Mouse (Mus musculus) liver, postnatal 0 days (tissue): ENCODE data around the gene Cckar. TPM values are rescaled to one million over a fixed set of nuclear protein-coding genes. Genes with fewer than 3 reads are reported as not detected.

Experiments
- ATAC-seq: fragments of 200-750 bp; cut with Nextera tagmentation; 2 replicates; pipeline ENCODE4 v1.8.0; 2017; ENCODE audit warnings: mild to moderate bottlenecking, moderate library complexity
- DNase-seq: peaks from one replicate; pipeline ENCODE4 v3.0.0-alpha.2; 2016
- H3K27ac ChIP-seq: fragments of 300-500 bp; sonication (generic); 2 replicates; pipeline ENCODE4 v1.5.1; 2014; ENCODE audit warnings: antibody characterized with exemption, moderate library complexity, mild to moderate bottlenecking, low read depth
- H3K27me3 ChIP-seq: fragments of 300-500 bp; sonication (generic); 2 replicates; pipeline ENCODE4 v1.6.1; 2014; ENCODE audit warnings: low read length, control low read depth, mixed read lengths; ENCODE audit not compliant: insufficient read depth
- H3K36me3 ChIP-seq: fragments of 300-500 bp; sonication (generic); replicated peaks from 2 replicates; pipeline ENCODE4 v1.6.1; 2014; ENCODE audit warnings: mild to moderate bottlenecking, control low read depth, low read length, moderate library complexity, mixed read lengths; ENCODE audit not compliant: insufficient read depth
- H3K4me1 ChIP-seq: fragments of 300-500 bp; sonication (generic); 2 replicates; pipeline ENCODE4 v1.6.1; 2014; ENCODE audit warnings: antibody characterized with exemption, mild to moderate bottlenecking, control low read depth; ENCODE audit not compliant: insufficient read depth
- H3K4me2 ChIP-seq: fragments of 300-500 bp; sonication (generic); 2 replicates; pipeline ENCODE4 v1.6.1; 2014; ENCODE audit warnings: low read depth, mild to moderate bottlenecking, low read length, moderate library complexity, mixed read lengths
- H3K4me3 ChIP-seq: fragments of 300-500 bp; sonication (generic); 2 replicates; pipeline ENCODE4 v1.5.1; 2014; ENCODE audit warnings: low read depth, low read length
- H3K9ac ChIP-seq: fragments of 300-500 bp; sonication (generic); replicated peaks from 2 replicates; pipeline ENCODE4 v1.6.1; 2014; ENCODE audit warnings: mild to moderate bottlenecking, moderate library complexity
- H3K9me3 ChIP-seq: fragments of 300-500 bp; sonication (generic); 2 replicates; pipeline ENCODE4 v1.6.1; 2016; ENCODE audit warnings: mild to moderate bottlenecking, control low read depth, low read length, mixed read lengths
- CTCF ChIP-seq: sonication (generic); IDR thresholded peaks from 2 replicates; pipeline ENCODE4 v1.5.1; 2016; ENCODE audit warnings: antibody characterized with exemption, low read depth
- EP300 ChIP-seq: IDR thresholded peaks from 2 replicates; pipeline ENCODE4 v1.6.1; 2016; ENCODE audit warnings: antibody characterized with exemption, low read depth, mild to moderate bottlenecking
- WGBS: fragments of 180-500 bp; shearing (Covaris S2); extraction: QIAGEN DNeasy Blood & Tissue Kit; methylation state at CpG from one replicate; pipeline ENCODE4 v1.1.7; 2014; ENCODE audit not compliant: insufficient replicate concordance; 5-methylcytosine and 5-hydroxymethylcytosine counted together
- polyA plus RNA-seq: library from polyadenylated mRNA; unstranded; fragments of >200 nt; fragmentation: Nextera tagmentation; extraction: Ambion mirVana; gene quantifications from 2 replicates; pipeline ENCODE4 v1.2.1, GENCODE M21; 2015

Gene Cckar
- polyA plus RNA-seq, 1 experiment from 2014 or later, result 0.12 TPM

DNA sequence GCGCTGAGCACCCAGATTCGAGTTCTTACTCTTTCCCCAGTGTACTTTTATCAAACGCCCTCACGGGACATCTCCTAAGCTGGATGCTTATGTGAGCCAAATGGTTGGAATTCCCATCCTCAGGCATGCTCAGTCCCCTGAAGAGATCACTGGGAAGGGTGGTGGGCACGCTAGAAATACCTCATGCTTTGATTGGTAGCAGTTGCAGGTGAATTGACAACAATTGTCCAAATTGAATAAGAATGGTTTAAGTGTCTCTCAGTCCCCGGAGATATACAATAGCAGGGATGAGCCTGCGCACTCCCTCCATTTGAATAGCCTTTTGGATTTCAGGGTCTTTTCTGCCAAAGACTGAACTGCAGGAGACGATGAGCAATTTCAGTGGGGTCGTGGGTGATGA lies 3.8 kb upstream of the Cckar start:
- WGBS, result 65% methylated on average over 9 of the region's 9 CpGs
- Histone ChIP-seq H3K4me1 (no peaks in the 10 kb centered on the region), H3K4me3 (no peak overlapping the region), H3K36me3 (no peaks in the 10 kb centered on the region), H3K4me2 (no peak overlapping the region), H3K27ac (no peak overlapping the region), H3K9ac (no peak overlapping the region), H3K9me3 (no peaks in the 10 kb centered on the region), H3K27me3 (no peaks in the 10 kb centered on the region)
- no peak for TF ChIP-seq CTCF
- no peak for TF ChIP-seq EP300
- ATAC-seq (no peak), DNase-seq (no peak)

DNA sequence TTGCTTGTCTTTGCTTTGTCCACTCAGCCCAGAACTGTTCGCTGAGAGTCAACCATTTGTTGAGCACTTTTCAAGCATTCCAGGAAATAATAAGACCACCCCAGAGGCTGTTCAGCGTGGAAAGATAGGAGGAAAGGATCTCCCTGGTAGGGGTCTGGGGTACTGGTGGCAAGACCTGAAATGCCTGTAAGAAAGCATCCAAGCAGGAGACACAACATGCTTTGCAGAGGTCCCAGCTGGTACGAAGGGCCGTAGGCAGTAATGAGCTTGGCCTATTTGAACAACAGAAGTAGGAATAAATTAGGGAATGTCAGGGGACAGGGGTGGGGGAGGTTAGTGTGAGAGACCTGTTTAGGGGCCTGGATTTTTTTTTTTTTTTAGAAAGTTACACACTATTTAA lies 686 bp upstream of the Cckar start:
- H3K27ac ChIP-seq, result no peak overlapping the region
- H3K4me2 ChIP-seq, result no peak overlapping the region
- no peak overlapping the region for H3K9ac ChIP-seq
- H3K4me1 ChIP-seq, result no peaks in the 10 kb centered on the region
- no peaks in the 10 kb centered on the region for H3K36me3 ChIP-seq
- no peak for ATAC-seq
- no peaks in the 10 kb centered on the region for H3K9me3 ChIP-seq
- DNase-seq, result no peak
- TF ChIP-seq EP300, result no peak
- no peak for TF ChIP-seq CTCF
- 68% methylated on average over 4 of the region's 4 CpGs for WGBS
- no peaks in the 10 kb centered on the region for H3K27me3 ChIP-seq
- H3K4me3 ChIP-seq, result no peak overlapping the region

DNA sequence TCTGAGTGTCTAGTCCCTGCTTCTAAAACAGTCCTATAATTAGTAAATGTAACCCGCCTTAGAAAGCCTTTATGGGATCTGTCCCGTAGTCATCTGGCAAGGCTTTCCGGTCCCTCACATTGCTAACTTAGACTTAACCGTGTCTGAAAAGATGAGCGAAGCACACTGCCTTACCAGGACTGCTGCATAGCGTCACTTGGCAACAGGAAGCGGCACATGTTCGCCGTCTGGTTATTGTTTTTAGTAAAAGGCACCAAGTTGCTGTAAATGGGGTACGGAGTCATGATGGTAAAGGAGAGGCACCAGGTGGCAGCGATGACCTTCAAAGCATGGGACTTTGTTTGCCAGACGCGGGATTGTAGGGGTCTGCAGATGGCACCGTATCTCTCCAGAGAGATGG lies 4.8 kb downstream of the Cckar start:
- Histone ChIP-seq H3K9me3 (no peaks in the 10 kb centered on the region), H3K4me3 (no peak overlapping the region), H3K27me3 (no peaks in the 10 kb centered on the region), H3K36me3 (no peaks in the 10 kb centered on the region), H3K4me2 (no peak overlapping the region), H3K9ac (no peak overlapping the region), H3K4me1 (no peaks in the 10 kb centered on the region), H3K27ac (no peak overlapping the region)
- TF ChIP-seq CTCF, result no peak
- no peak for TF ChIP-seq EP300
- DNase-seq (no peak), ATAC-seq (no peak)
- WGBS, result 86% methylated on average over 14 of the region's 14 CpGs

GRCm38 (mm10) chr5:53697794-53698193 lies 9.7 kb downstream of the Cckar start:
- Histone ChIP-seq H3K27me3 (no peaks in the 10 kb centered on the region), H3K9ac (no peak overlapping the region), H3K36me3 (no peaks in the 10 kb centered on the region), H3K9me3 (no peaks in the 10 kb centered on the region), H3K27ac (no peak overlapping the region), H3K4me1 (no peaks in the 10 kb centered on the region), H3K4me3 (no peak overlapping the region), H3K4me2 (no peak overlapping the region)
- TF ChIP-seq EP300 (no peak), CTCF (no peak)
- no peak for DNase-seq
- WGBS, result 74% methylated on average over 9 of the region's 9 CpGs
- ATAC-seq, result no peak

DNA sequence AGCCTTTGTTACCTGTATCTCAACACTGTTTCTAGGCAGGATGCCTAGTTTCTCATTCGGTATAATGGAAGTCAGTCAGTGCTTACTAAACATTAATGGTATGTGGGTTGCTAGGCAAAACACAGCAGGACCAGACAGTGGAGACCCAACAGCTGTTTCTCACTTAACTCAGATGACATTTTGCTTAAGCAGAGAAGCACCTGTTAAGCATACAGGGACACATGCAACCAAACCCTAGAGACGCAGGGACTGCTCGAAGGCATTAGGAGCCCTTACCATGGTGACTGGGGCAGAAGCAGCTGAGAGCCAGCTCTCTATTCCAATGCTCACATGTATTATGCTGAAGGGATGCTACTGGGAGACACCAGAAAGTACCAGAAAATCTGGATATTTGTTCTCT lies 10.8 kb downstream of the Cckar start:
- no peak for TF ChIP-seq CTCF
- TF ChIP-seq EP300, result no peak
- Histone ChIP-seq H3K4me3 (no peak overlapping the region), H3K4me2 (no peak overlapping the region), H3K27me3 (no peaks in the 10 kb centered on the region), H3K9me3 (no peaks in the 10 kb centered on the region), H3K4me1 (no peaks in the 10 kb centered on the region), H3K36me3 (no peaks in the 10 kb centered on the region), H3K27ac (no peak overlapping the region), H3K9ac (no peak overlapping the region)
- ATAC-seq, result no peak
- DNase-seq, result no peak
- 83% methylated on average over 3 of the region's 3 CpGs for WGBS

- no peak overlapping the region for H3K4me3 ChIP-seq
- 89% methylated on average over 1 of the region's 1 CpGs for WGBS
- ATAC-seq, result no peak
- H3K36me3 ChIP-seq, result no peaks in the 10 kb centered on the region
- no peaks in the 10 kb centered on the region for H3K9me3 ChIP-seq
- no peak for TF ChIP-seq EP300
- TF ChIP-seq CTCF, result peak; percentile 17; the same call in 1 of the 2 replicates
- H3K4me1 ChIP-seq, result no peaks in the 10 kb centered on the region
- H3K27me3 ChIP-seq, result no peaks in the 10 kb centered on the region
- no peak for DNase-seq
- H3K4me2 ChIP-seq, result no peak overlapping the region
- H3K9ac ChIP-seq, result no peak overlapping the region
- H3K27ac ChIP-seq, result no peak overlapping the region
Measured at GRCm38 (mm10) chr5:53692662-53693061, 14.8 kb downstream of the Cckar start.

DNA sequence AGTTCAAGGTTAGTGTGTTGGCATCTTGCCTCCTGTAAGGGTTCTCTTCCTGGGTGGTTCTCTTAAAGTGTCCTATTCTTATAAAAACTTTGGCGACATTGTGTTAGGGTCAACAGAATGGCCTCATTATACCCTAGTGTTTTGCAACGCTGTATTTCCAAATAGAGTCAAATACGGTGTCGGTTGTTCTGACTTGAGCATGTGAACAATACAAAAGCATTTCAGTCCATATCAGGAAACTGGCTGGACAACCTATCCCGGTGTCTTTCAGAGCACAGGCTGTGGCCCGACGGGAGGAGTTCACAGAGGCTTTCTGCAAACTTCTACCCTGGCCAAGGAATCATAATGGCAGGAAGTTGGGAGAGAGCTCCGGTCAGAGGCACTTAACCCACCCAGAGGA lies 15.4 kb downstream of the Cckar start:
- no peaks in the 10 kb centered on the region for H3K4me1 ChIP-seq
- ATAC-seq (no peak), DNase-seq (no peak)
- no peaks in the 10 kb centered on the region for H3K9me3 ChIP-seq
- H3K27ac ChIP-seq, result no peak overlapping the region
- 53% methylated on average over 8 of the region's 8 CpGs for WGBS
- H3K27me3 ChIP-seq, result no peaks in the 10 kb centered on the region
- H3K4me2 ChIP-seq, result no peak overlapping the region
- TF ChIP-seq EP300 (no peak), CTCF (no peak)
- no peaks in the 10 kb centered on the region for H3K36me3 ChIP-seq
- no peak overlapping the region for H3K4me3 ChIP-seq
- H3K9ac ChIP-seq, result no peak overlapping the region
